Mouse (Mus musculus) v-Abl transformed pro-B cells (cell line): ENCODE measurements around the gene Atp2a1.
"Not testable (repeated sequence)": the region's sequence is repeated elsewhere in the genome, so short reads cannot be mapped to it uniquely, and the experiment has no call there.

Source experiments
- in situ Hi-C, 2 experiments: fragments of 400-800 bp; cut with MboI; formaldehyde crosslinking; loops; one replicate each; pipeline ENCODE4 v1.15.1; 2025; ENCODE audit not compliant: unreplicated experiment in 2 of 2

Gene Atp2a1

GRCm38 (mm10) chr7:126421756-126422155, 41.2 kb downstream of the Atp2a1 start:
- in situ Hi-C loops = no loop called here

- in situ Hi-C loops = no loop called here
Measured at GRCm38 (mm10) chr7:126418496-126418895, 44.4 kb downstream of the Atp2a1 start.

- in situ Hi-C loops = no loop called here
Measured at GRCm38 (mm10) chr7:126417606-126418005, 45.3 kb downstream of the Atp2a1 start.

GRCm38 (mm10) chr7:126417045-126417444, 45.9 kb downstream of the Atp2a1 start:
- in situ Hi-C loops = no loop called here

GRCm38 (mm10) chr7:126416615-126417014, 46.3 kb downstream of the Atp2a1 start:
- in situ Hi-C loops = no loop called here

- in situ Hi-C loops = no loop called here
Measured at GRCm38 (mm10) chr7:126414725-126415124, 48.2 kb downstream of the Atp2a1 start, which contains the start of gene Cd19. TSS of gene Cd19 (minus strand) at chr7:126414889.

- in situ Hi-C loops = no loop called here
Measured at GRCm38 (mm10) chr7:126411061-126411460, 51.8 kb downstream of the Atp2a1 start.

GRCm38 (mm10) chr7:126408686-126409085, 54.2 kb downstream of the Atp2a1 start:
- in situ Hi-C loops = no loop called here

GRCm38 (mm10) chr7:126402518-126402917, 60.4 kb downstream of the Atp2a1 start:
- in situ Hi-C loops = not testable (repeated sequence)

GRCm38 (mm10) chr7:126399548-126399947, 63.4 kb downstream of the Atp2a1 start:
- in situ Hi-C loops = loop anchor here (5.0 kb wide), 2 partner anchors 38 to 73 kb away; no protein-coding TSS in a partner anchor

GRCm38 (mm10) chr7:126397822-126398221, 65.1 kb downstream of the Atp2a1 start:
- in situ Hi-C loops = loop anchor here (5.0 kb wide), 2 partner anchors 39 to 74 kb away; no protein-coding TSS in a partner anchor

- in situ Hi-C loops = loop anchor here (5.0 kb wide), 2 partner anchors 40 to 75 kb away; no protein-coding TSS in a partner anchor
Measured at GRCm38 (mm10) chr7:126397221-126397620, 65.7 kb downstream of the Atp2a1 start.

GRCm38 (mm10) chr7:126396298-126397119, 66.4 kb downstream of the Atp2a1 start, which contains the start of gene Nfatc2ip:
TSS of gene Nfatc2ip (minus strand) at chr7:126396737.
- in situ Hi-C loops = loop anchor here (5.0 kb wide), 2 partner anchors 41 to 76 kb away; no protein-coding TSS in a partner anchor
